Mouse (Mus musculus): ENCODE measurements around the gene Mrpl45. TPM values are rescaled to one million over a fixed set of nuclear protein-coding genes. Genes with fewer than 3 reads are reported as not detected.
"Not testable (repeated sequence)": the region's sequence is repeated elsewhere in the genome, so short reads cannot be mapped to it uniquely, and the experiment has no call there.

The Mrpl45 gene
- polyA plus RNA-seq, 1 experiment from 2014 or later, result 37.8 TPM

DNA sequence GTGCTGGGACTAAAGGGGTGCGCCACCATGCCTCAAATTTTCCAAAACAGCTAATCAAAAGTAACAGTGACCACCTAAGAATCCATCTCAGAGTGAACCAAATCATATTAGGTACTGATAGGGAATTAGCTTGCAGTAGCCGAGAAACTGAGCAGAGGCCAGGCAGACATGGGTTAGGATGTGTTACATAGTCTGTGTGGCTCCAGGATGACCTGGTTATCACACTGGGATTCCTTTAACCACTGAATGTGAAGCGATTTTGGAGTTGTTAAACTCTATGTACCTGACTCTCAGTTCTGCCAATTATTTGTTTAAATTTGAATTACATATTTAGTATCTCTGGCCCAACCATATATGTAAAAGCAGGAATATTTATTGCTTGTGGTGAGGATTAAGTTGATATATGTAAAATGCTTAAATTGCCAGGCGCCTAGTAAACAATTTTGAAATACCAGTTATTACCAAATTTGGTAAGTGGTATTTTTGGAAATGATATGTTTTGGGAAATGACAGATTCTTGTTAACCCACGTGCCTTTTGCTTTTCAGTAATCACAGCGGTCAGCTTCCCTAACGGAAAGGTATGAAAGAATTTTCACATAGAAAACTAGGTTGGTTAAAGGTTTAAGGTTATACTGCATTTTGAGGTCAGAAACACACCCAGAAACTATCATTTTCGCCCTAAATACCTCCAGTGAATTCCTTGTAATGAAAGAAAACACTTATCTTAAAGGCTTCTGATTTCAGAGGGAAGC, 589 bp upstream of the Mrpl45 start:
- ATAC-seq (ENCODE audit: low read depth) (no peak), DNase-seq (ENCODE audit: low spot score) (no peak)
- H3K4me3 ChIP-seq (ENCODE audit: low read depth, low read length), result peak overlapping the region; percentile 48
- peak overlapping the region; percentile 41; the same call in 1 of the 2 replicates for H3K27ac ChIP-seq (replicated peaks; ENCODE audit: low read depth, low read length)
- WGBS, result 43% methylated on average over 8 of the region's 8 CpGs
- no peak overlapping the region; the same call in 1 of the 2 replicates for H3K9ac ChIP-seq (ENCODE audit: low read depth, low read length)
- peaks cover 7% of the 10 kb centered on the region; the same call in 1 of the 2 replicates for H3K36me3 ChIP-seq (ENCODE audit: control insufficient read depth, insufficient read depth, low read length)
- no peaks in the 10 kb centered on the region for H3K27me3 ChIP-seq (replicated peaks; ENCODE audit: control insufficient read depth, insufficient read depth, low read length)
- H3K4me2 ChIP-seq (ENCODE audit: low read depth, low read length), result peak overlapping the region; percentile 64
- H3K9me3 ChIP-seq (ENCODE audit: control insufficient read depth, low read length), result no peaks in the 10 kb centered on the region
- H3K4me1 ChIP-seq (ENCODE audit: control insufficient read depth, insufficient read depth, low read length), result peaks cover 9% of the 10 kb centered on the region

DNA sequence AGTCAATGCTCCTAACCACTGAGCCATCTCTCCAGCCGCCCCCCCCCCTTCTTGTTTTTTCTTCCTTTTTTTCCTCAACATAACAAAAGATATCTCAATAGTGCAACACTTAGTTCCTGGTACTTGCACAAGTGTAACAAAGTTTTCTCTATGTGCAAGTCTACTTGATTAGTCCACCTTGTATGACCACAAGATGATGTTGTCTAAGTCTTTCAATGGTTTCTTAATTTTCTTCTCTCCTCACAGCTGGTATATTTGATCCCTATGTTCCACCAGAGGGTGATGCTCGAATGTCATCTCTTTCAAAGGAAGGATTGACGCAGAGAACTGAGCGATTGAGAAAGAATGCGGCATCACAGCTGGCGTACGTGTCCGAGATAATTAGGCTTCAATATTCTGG, 5.7 kb downstream of the Mrpl45 start:
- no peak overlapping the region for H3K4me2 ChIP-seq (ENCODE audit: low read depth, low read length)
- H3K9me3 ChIP-seq (ENCODE audit: control insufficient read depth, low read length), result no peaks in the 10 kb centered on the region
- H3K27ac ChIP-seq (replicated peaks; ENCODE audit: low read depth, low read length), result no peak overlapping the region
- no peak overlapping the region for H3K4me3 ChIP-seq (ENCODE audit: low read depth, low read length)
- 91% methylated on average over 8 of the region's 8 CpGs for WGBS
- H3K36me3 ChIP-seq (ENCODE audit: control insufficient read depth, insufficient read depth, low read length), result peaks cover 42% of the 10 kb centered on the region
- no peaks in the 10 kb centered on the region for H3K27me3 ChIP-seq (replicated peaks; ENCODE audit: control insufficient read depth, insufficient read depth, low read length)
- ATAC-seq (ENCODE audit: low read depth) (no peak), DNase-seq (ENCODE audit: low spot score) (no peak)
- H3K4me1 ChIP-seq (ENCODE audit: control insufficient read depth, insufficient read depth, low read length), result peaks cover 4% of the 10 kb centered on the region
- no peak overlapping the region for H3K9ac ChIP-seq (ENCODE audit: low read depth, low read length)

DNA sequence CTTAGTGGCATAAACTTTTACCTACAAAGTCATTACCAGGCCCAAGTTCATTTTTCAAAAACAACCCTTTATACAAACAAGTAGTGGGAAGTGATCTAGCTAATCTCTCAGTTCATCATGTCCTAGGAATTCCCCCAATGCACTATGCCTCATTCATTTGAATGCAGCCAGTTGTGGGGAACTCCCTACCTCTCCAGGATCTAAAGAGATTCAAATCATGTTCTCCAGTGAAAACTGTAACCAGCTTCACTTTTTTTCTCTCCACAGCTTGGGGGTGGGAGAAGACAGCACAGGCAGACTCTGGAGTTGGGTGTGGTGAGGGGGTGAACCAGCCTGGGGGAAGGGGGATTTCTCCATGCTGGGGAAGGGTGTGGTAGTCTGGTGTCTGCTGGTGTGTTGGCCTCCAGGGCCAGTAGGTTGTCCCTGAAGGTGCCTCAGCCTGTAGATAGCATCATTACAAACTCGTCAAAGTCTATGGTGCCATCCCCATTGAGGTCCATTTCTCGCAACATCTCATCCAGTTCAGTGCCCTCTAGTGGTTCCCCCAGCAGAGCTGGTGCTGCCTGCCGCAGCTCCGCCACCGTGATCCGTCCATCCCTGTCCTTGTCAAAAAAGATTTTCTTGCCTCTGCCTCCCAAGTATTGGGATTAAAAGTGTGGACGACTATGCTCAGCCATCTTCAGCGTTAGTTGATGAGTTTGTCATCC, 6.5 kb downstream of the Mrpl45 start:
- not testable (repeated sequence) for H3K4me2 ChIP-seq (ENCODE audit: low read depth, low read length); H3K27me3 ChIP-seq (replicated peaks; ENCODE audit: control insufficient read depth, insufficient read depth, low read length); H3K4me1 ChIP-seq (ENCODE audit: control insufficient read depth, insufficient read depth, low read length); ATAC-seq (ENCODE audit: low read depth); DNase-seq (ENCODE audit: low spot score); H3K9me3 ChIP-seq (ENCODE audit: control insufficient read depth, low read length); H3K4me3 ChIP-seq (ENCODE audit: low read depth, low read length); H3K27ac ChIP-seq (replicated peaks; ENCODE audit: low read depth, low read length); H3K9ac ChIP-seq (ENCODE audit: low read depth, low read length)
- H3K36me3 ChIP-seq (ENCODE audit: control insufficient read depth, insufficient read depth, low read length), result peaks cover 51% of the 10 kb centered on the region
- WGBS, result 85% methylated on average over 8 of the region's 8 CpGs

DNA sequence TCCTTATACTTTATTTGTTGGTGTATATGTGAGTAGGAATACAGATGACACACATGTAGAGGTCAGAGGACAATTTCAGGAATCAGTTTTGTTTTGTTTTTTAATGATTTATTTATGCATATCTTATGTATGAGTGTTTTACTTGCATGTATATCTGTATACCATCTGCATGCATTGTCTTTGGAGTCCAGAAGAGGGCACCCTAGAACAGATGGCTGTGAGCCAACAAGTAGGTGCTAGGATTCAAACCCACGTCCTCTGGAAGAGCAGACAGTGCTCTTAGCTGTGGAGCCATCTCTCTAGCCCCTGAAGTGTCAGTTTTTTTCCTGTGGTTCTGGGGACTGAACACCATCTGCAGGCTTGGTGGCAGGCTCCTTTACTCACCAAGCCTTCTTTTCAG, 9.7 kb downstream of the Mrpl45 start:
- H3K9ac ChIP-seq (ENCODE audit: low read depth, low read length), result no peak overlapping the region
- 56% methylated on average over 1 of the region's 1 CpGs for WGBS
- H3K4me3 ChIP-seq (ENCODE audit: low read depth, low read length), result no peak overlapping the region
- no peaks in the 10 kb centered on the region for H3K27me3 ChIP-seq (replicated peaks; ENCODE audit: control insufficient read depth, insufficient read depth, low read length)
- ATAC-seq (ENCODE audit: low read depth) (no peak), DNase-seq (ENCODE audit: low spot score) (no peak)
- H3K36me3 ChIP-seq (ENCODE audit: control insufficient read depth, insufficient read depth, low read length), result peaks cover 73% of the 10 kb centered on the region
- no peak overlapping the region for H3K27ac ChIP-seq (replicated peaks; ENCODE audit: low read depth, low read length)
- H3K9me3 ChIP-seq (ENCODE audit: control insufficient read depth, low read length), result no peaks in the 10 kb centered on the region
- no peak overlapping the region for H3K4me2 ChIP-seq (ENCODE audit: low read depth, low read length)
- H3K4me1 ChIP-seq (ENCODE audit: control insufficient read depth, insufficient read depth, low read length), result no peaks in the 10 kb centered on the region

DNA sequence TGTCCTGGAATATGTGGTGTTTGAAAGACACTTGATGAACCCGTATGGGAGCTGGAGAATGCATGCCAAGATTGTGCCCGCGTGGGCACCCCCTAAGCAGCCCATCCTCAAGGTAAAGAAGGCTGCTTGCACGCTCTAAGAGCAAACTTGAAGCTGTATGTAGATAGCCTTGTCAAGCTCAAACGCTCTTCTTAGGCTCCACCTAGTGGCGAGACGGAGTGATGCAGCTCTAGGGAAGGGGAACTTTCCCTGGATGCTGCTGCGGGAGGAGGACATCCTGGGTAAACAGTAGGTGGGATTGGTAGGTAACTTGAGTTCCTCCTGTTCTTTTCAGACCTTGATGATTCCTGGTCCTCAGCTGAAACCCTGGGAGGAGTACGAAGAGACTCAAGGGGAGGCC, 12.6 kb downstream of the Mrpl45 start:
- peak; percentile 53; the same call in 1 of the 2 replicates for ATAC-seq (ENCODE audit: low read depth)
- H3K9me3 ChIP-seq (ENCODE audit: control insufficient read depth, low read length), result no peaks in the 10 kb centered on the region
- H3K4me1 ChIP-seq (ENCODE audit: control insufficient read depth, insufficient read depth, low read length), result no peaks in the 10 kb centered on the region
- H3K9ac ChIP-seq (ENCODE audit: low read depth, low read length), result no peak overlapping the region
- no peaks in the 10 kb centered on the region for H3K27me3 ChIP-seq (replicated peaks; ENCODE audit: control insufficient read depth, insufficient read depth, low read length)
- no peak overlapping the region for H3K27ac ChIP-seq (replicated peaks; ENCODE audit: low read depth, low read length)
- peaks cover 66% of the 10 kb centered on the region for H3K36me3 ChIP-seq (ENCODE audit: control insufficient read depth, insufficient read depth, low read length)
- H3K4me3 ChIP-seq (ENCODE audit: low read depth, low read length), result no peak overlapping the region
- 22% methylated on average over 9 of the region's 9 CpGs for WGBS
- no peak overlapping the region for H3K4me2 ChIP-seq (ENCODE audit: low read depth, low read length)
- DNase-seq (ENCODE audit: low spot score), result peak; percentile 69

DNA sequence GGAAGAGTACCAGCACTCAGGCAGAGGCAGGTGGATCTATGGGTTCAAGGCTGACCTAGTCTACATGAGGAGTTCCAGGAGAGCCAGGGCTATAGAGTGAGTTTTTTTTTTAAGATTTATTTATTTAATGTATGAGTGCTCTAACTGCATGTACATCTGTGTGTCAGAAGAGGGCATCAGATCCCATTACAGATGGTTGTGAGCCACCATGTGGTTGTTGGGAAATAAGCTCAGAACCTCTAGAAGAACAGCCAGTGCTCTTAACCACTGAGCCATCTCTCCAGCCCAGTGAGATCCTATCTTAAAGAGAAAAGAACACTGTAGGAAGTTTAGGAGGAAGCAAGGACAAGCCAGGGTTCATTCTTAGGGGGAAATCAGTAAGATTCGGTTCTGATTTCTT, 14.8 kb downstream of the Mrpl45 start:
- peaks cover 47% of the 10 kb centered on the region for H3K36me3 ChIP-seq (ENCODE audit: control insufficient read depth, insufficient read depth, low read length)
- H3K27me3 ChIP-seq (replicated peaks; ENCODE audit: control insufficient read depth, insufficient read depth, low read length), result no peaks in the 10 kb centered on the region
- no peak for DNase-seq (ENCODE audit: low spot score)
- ATAC-seq (ENCODE audit: low read depth), result no peak
- H3K4me1 ChIP-seq (ENCODE audit: control insufficient read depth, insufficient read depth, low read length), result no peaks in the 10 kb centered on the region
- no peak overlapping the region for H3K4me2 ChIP-seq (ENCODE audit: low read depth, low read length)
- H3K27ac ChIP-seq (replicated peaks; ENCODE audit: low read depth, low read length), result no peak overlapping the region
- no peak overlapping the region for H3K4me3 ChIP-seq (ENCODE audit: low read depth, low read length)
- no peaks in the 10 kb centered on the region for H3K9me3 ChIP-seq (ENCODE audit: control insufficient read depth, low read length)
- WGBS, result 94% methylated on average over 1 of the region's 1 CpGs
- no peak overlapping the region for H3K9ac ChIP-seq (ENCODE audit: low read depth, low read length)

DNA sequence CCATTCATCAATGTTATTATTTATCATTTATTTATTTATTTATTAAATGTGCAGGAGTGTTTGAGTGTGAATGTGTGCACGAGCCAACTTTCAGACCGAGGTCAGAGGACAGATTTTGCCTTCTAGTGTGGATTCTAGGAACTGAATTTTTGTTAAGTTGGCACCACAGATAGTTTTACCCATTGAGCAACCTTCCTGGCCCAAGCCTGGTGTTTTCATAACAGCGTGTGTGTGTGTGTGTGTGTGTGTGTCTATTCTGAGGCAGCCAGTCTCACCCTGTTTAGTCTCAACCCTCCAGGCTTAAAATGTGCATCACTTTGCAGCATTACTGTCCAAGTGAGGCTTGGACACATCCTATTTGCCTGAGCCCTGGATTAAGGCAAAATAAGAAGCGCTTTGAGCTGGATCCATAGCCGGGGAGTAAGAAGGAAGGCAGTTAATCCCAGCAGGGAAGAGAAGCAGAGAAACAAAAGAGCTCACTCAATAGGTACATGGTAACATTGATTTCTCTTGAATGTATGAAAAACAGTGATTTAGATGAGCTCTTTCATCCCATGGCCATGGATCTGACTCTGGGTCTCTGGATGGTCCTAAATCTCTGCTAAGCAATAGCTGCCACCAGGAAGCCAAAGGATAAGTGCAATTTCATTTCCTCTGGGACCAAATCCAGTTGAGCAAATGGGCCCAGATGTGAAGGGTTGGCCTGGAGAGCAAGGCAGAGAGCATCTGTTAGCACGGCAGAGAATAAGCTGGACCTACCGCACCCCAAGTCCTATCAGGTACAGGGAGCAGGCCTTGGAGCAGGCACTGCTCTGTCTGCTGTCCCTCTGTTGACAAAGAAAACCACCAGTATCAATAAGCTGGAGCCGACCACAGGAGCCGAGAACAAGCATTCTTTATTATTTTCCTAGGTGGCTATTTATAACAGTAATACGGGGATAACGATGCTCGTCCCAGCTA, 16.0 kb downstream of the Mrpl45 start:
- peaks cover 4% of the 10 kb centered on the region; the same call in 1 of the 2 replicates for H3K4me1 ChIP-seq (ENCODE audit: control insufficient read depth, insufficient read depth, low read length)
- ATAC-seq (ENCODE audit: low read depth), result no peak
- H3K4me2 ChIP-seq (ENCODE audit: low read depth, low read length), result no peak overlapping the region
- H3K4me3 ChIP-seq (ENCODE audit: low read depth, low read length), result no peak overlapping the region
- no peak overlapping the region for H3K9ac ChIP-seq (ENCODE audit: low read depth, low read length)
- H3K27me3 ChIP-seq (replicated peaks; ENCODE audit: control insufficient read depth, insufficient read depth, low read length), result no peaks in the 10 kb centered on the region
- peaks cover 36% of the 10 kb centered on the region for H3K36me3 ChIP-seq (ENCODE audit: control insufficient read depth, insufficient read depth, low read length)
- H3K27ac ChIP-seq (replicated peaks; ENCODE audit: low read depth, low read length), result no peak overlapping the region
- no peak for DNase-seq (ENCODE audit: low spot score)
- H3K9me3 ChIP-seq (ENCODE audit: control insufficient read depth, low read length), result no peaks in the 10 kb centered on the region
- WGBS, result 78% methylated on average over 12 of the region's 12 CpGs

DNA sequence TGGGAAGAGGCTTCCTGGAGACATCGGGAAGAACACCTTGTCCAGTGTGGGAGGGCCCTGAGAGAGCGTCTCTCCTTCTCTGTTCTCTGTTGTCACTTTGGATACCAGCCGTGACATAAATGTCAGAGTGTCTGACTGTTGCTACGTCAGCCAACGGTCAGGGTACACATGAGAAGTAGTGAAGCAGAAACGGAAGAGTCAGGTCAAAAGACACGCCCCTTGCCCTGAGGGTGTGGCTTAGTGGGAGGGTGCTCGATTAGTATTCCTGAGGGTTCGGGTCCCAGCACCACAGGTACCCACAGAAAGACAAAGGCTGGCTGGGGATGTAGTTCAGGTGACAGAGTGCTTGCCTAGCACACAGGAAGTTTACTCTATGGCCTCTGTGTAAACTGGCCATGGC, 17.5 kb downstream of the Mrpl45 start:
- WGBS, result 47% methylated on average over 9 of the region's 9 CpGs
- no peak for DNase-seq (ENCODE audit: low spot score)
- H3K4me1 ChIP-seq (ENCODE audit: control insufficient read depth, insufficient read depth, low read length), result peaks cover 6% of the 10 kb centered on the region; the same call in 1 of the 2 replicates

More for the DNA sequence above, 17.5 kb downstream of the Mrpl45 start:
- no peak for ATAC-seq (ENCODE audit: low read depth)
- Histone ChIP-seq H3K9me3 (ENCODE audit: control insufficient read depth, low read length) (no peaks in the 10 kb centered on the region), H3K36me3 (ENCODE audit: control insufficient read depth, insufficient read depth, low read length) (peaks cover 22% of the 10 kb centered on the region), H3K9ac (ENCODE audit: low read depth, low read length) (no peak overlapping the region), H3K27ac (replicated peaks; ENCODE audit: low read depth, low read length) (no peak overlapping the region), H3K4me2 (ENCODE audit: low read depth, low read length) (no peak overlapping the region), H3K27me3 (replicated peaks; ENCODE audit: control insufficient read depth, insufficient read depth, low read length) (no peaks in the 10 kb centered on the region), H3K4me3 (ENCODE audit: low read depth, low read length) (no peak overlapping the region)

Data from embryonic facial prominence, embryonic 14.5 days (tissue).